Mouse (Mus musculus): ENCODE results near the gene AW011738. TPM values are rescaled to one million over a fixed set of nuclear protein-coding genes. Genes with fewer than 3 reads are reported as not detected.

Gene AW011738
- 24.6 TPM for polyA plus RNA-seq (2017; shearing (Covaris generic))

DNA sequence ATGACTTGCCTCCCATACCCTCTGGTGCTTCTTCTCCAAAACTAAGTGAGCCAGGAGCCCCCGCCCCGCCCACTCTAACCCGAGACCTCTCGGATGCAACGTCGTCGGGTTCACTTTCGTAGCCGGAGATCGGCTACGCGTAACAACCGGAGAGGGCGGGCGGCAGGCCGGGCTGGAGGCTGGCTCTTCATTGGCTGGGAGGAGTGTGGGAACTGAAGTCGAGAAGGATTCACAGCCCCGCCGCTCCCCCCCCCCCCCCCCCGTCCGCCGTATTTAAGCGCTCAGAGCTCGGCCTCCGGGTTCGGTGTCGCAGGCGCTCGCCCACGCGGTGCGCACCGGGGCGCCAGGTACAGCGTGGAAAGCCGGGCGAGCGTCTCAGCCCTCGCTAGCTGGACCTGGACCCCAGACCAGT is at the start of gene AW011738:
TSS of gene AW011738 (plus strand) at position 304 of the 412 bp plus-strand sequence.

GRCm38 (mm10) chr4:156197131-156197828 is 5.8 kb upstream of the AW011738 start, which contains the start of gene Agrn:
Gene Agrn, minus strand, starts transcription at chr4:156197488.

DNA sequence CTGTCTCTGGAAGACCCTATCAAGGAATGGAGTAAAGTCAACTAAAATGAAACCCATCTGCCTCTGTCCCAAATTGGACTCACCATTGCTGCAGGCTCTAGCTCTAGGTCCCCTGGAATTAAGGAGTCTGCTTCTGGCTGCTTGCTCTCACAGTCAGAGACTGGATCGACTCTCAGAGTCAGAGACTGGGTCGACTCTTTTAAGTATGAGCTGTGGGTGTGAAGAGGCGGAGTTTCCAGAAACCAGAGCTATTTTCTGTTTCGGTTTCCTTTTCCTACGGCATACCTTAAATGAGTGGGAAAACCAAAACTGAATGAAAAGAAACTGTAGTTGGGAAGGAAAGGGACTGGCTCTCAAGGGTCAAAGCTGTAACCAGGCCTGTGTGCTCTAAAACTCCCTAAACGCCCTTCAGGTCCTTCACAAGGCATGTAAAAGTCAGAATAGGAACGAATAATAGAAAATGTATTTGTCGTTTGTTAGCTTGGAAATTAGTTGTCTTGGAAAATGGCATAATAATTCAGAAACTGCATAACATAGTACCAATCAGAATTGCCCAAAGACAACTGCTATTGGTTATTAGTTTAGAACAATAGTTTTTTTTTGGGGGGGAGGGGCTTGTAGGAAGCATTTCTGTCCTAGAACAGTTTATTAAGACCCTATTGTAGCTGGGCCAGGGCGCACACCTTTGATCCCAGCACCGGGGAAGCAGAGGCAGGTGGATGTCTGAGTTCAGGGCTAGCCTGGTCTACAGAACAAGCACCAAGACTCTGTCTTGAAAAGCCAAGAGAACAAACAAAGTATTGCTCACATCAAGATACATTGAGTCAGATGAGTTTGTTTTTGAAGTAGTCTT is 2.3 kb upstream of the AW011738 start, which contains the start of gene Isg15:
TSS of gene Isg15 (minus strand) at position 196 of the 853 bp plus-strand sequence.

GRCm38 (mm10) chr4:156215649-156216048 is 12.5 kb downstream of the AW011738 start, which contains the start of gene Perm1:
Gene Perm1, plus strand, starts transcription at chr4:156215868.

GRCm38 (mm10) chr4:156234701-156235213 is 31.7 kb downstream of the AW011738 start, which contains the start of gene Plekhn1:
Gene Plekhn1, minus strand, starts transcription at chr4:156234857.

GRCm38 (mm10) chr4:156235808-156236533 is 32.9 kb downstream of the AW011738 start, which contains the start of gene Noc2l:
Gene Noc2l, plus strand, starts transcription at chr4:156236010.

Other genes with a start within 250 kb of the AW011738 start
- 11.2 TPM for gene C1qtnf12, start 241.0 kb upstream of the AW011738 start, polyA plus RNA-seq (2017; shearing (Covaris generic))
- 0.98 TPM for gene B3galt6, start 210.7 kb upstream of the AW011738 start, polyA plus RNA-seq (2017; shearing (Covaris generic))
- 590 TPM for gene Sdf4, start 210.4 kb upstream of the AW011738 start, polyA plus RNA-seq (2017; shearing (Covaris generic))
- 948 TPM for gene Tnfrsf4, start 189.5 kb upstream of the AW011738 start, polyA plus RNA-seq (2017; shearing (Covaris generic))
- 768 TPM for gene Tnfrsf18, start 177.1 kb upstream of the AW011738 start, polyA plus RNA-seq (2017; shearing (Covaris generic))
- gene Ttll10, start 143.9 kb upstream of the AW011738 start, polyA plus RNA-seq (2017; shearing (Covaris generic)): 0.35 TPM
- gene 9430015G10Rik, start 93.3 kb upstream of the AW011738 start, polyA plus RNA-seq (2017; shearing (Covaris generic)): 40.7 TPM
- 0.19 TPM for gene Rnf223, start 72.8 kb upstream of the AW011738 start, polyA plus RNA-seq (2017; shearing (Covaris generic))
- 2.0 TPM for gene Agrn, start 5.8 kb upstream of the AW011738 start, polyA plus RNA-seq (2017; shearing (Covaris generic))
- 60.5 TPM for gene Isg15, start 2.5 kb upstream of the AW011738 start, polyA plus RNA-seq (2017; shearing (Covaris generic))
- gene Perm1, start 12.6 kb downstream of the AW011738 start, polyA plus RNA-seq (2017; shearing (Covaris generic)): 2.1 TPM
- 6.6 TPM for gene Plekhn1, start 31.6 kb downstream of the AW011738 start, polyA plus RNA-seq (2017; shearing (Covaris generic))
- 11.7 TPM for gene Noc2l, start 32.7 kb downstream of the AW011738 start, polyA plus RNA-seq (2017; shearing (Covaris generic))
- 5.2 TPM for gene Samd11, start 52.4 kb downstream of the AW011738 start, polyA plus RNA-seq (2017; shearing (Covaris generic))
- gene Vmn2r-ps159, start 127.8 kb downstream of the AW011738 start, polyA plus RNA-seq (2017; shearing (Covaris generic)): not detected

Data from CD4-positive, CD25-positive, alpha-beta regulatory T cell, adult 9 weeks (primary cell).